Mouse (Mus musculus): ENCODE results near the gene Deaf1. TPM values are rescaled to one million over a fixed set of nuclear protein-coding genes. Genes with fewer than 3 reads are reported as not detected.

The Deaf1 gene
- polyA plus RNA-seq (2014; fragmentation: Illumina TruSeq; extraction: RNeasy Lipid Tissue Mini Kit (QIAGEN cat#74804); ENCODE audit: low read depth, low replicate concordance): 17.7 TPM

DNA sequence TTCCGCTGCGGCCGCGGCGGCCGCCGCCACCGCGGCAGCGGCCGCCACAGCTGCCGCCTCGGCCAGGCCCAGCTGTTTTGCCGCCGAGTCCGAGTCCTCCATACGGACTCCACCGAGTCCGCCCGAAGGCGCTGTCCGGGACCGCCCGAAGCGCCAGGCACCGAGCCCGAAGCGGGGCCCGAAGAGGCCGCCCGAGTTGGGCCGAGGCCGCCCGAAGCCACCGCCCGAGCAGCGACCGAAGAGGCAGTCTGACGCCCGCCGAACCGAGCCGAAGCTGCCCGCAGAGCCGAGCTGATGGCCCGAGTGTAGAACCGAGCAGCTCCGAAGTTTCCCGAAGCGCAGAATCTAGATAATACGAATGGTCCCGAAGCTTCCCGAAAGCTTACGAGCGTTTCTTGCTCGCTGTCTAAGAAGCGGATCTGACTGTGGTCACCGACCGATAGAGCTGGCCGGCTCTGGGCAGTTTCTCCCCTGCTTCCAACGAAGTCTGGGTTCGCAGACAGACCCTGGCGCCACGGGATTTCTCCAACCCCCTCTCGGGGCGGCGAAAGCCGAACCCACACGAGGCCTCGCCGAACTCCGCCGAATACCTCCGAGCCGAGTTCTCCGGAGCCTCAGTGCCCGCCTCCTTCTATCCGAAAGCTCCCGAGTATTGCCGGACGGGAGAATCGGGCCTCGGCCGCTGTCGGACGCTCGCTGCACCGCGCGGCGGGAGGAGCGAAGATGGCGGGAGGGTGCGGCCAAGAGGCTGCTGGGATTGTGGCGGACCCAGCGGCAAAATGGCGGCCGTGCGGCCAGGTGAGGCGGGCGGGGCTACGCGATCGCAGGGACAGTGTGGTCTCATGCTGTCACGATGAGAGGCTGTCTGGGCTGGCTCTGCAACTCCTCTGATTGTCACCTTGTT, at the start of gene Deaf1, which contains the start of gene Tmem80:
Gene Deaf1, minus strand, starts transcription at position 222 of the 904 bp plus-strand sequence.
Gene Tmem80, plus strand, starts transcription at position 271 of the 904 bp plus-strand sequence.

DNA sequence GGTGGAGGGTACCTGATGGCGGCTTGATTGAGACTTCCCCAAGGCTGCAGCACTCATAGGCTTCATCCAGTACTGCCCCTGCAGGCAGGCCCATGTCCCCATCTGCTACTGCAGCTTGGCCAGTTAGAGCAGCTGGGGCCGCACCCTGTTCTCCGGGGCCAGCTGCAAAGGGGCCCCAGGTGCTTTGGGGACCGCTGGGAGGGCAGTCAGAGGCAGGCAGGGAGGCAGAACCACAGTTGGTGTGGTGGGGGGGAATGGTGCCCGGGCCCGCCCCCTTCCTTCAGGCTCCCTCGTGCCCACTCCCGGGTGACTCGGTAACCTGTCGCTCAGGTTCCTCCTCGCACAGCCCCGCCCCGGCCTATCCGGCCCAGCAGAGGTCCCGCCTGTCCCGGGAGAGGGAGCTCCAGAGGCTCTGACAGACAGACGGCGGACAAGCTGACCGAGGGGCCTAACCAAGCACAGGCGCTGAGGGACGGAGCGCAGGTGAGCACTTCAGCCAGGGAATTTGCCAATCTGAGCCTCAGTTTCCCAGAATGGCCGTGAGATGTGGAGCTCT, 11.2 kb upstream of the Deaf1 start, which contains the start of gene Eps8l2:
Gene Eps8l2, plus strand, starts transcription at position 305 of the 556 bp plus-strand sequence.

DNA sequence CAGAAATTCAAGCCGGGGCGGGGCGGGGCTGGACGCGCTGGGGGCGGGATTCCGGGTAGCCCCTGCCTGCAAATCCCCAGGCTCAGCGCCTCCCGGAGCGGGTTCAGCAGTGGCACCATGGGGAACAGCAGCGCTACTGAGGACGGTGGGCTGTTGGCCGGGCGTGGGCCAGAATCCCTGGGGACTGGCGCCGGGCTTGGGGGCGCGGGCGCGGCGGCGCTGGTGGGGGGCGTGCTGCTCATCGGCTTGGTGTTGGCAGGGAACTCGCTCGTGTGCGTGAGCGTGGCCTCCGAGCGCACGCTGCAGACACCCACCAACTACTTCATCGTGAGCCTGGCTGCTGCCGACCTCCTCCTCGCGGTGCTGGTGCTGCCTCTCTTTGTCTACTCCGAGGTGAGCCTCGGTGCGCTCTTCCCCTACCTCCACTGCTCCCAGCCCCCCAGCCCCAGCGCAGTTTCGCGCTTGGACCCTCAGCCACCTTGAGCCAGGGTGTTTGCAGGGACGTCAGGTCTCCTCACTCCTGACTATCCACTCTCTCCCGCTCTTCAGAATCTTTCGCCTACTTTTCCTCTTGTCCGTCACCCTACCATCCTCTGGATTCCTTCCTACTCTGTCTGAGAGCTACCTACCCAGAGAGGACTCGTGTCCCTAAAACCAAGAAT, 35.4 kb downstream of the Deaf1 start, which contains the start of gene Drd4:
Gene Drd4, plus strand, starts transcription at position 86 of the 662 bp plus-strand sequence.

DNA sequence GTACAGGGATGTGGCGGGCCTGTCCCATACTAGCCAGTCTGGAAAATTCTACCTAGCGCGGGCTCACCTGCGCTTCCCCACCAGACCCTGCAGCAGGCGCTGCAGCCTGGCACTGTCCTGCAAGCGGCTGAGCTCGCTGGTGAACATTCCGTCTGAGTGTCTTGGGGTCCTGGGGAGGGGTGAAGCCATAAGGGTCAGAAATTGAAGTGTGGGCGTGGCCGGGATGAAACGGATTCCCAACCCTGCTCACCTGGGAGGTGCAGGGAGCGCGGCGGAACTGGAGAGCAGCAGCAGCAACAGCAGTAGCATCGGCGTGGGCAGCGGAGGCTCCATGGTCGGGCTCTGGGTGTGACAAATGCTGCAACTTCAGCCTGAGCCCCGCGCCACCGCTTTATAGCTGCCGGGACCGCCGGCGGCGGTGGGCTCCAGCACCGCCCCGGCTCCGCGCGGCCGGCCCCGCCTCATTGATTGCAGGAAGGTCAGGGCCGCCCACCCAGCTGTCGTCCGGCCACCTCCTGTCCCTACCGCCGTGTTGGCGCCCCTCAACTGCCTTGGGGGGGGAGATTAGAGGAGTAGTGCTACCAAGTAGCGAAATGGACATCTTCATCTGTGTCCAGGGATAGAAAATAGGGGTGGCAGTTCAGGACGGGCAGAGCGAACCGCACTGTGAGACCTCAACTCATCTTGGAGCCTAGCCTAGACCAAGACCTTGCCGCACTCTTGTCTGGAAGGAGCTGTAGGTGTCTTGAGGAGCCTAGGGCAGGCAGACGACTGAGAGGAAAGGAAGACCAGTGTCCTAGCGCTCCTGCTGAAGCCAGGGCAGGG, 48.5 kb downstream of the Deaf1 start, which contains the start of gene Sct:
Gene Sct, minus strand, starts transcription at position 368 of the 825 bp plus-strand sequence.

DNA sequence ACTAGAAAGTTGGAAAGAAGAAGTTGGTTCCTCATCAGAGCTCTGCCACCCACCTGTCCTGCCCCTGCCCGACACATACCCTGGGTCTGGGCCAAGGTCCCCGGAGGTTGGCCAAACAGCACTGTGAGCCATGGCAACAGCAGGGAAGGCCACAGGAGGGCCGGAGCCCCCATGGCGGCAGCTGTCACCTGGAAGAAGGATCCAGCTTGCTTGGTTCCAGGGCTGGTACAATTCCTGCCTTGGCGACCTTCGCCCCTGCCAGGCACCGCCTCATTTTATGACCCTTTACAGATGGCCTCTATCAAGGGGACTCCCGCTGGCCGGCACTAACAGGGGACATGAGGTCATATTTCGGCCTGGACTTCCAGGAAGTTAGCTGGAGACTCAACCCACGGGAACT, 50.9 kb downstream of the Deaf1 start, which contains the start of gene Cdhr5:
Gene Cdhr5, minus strand, starts transcription at position 241 of the 400 bp plus-strand sequence.

DNA sequence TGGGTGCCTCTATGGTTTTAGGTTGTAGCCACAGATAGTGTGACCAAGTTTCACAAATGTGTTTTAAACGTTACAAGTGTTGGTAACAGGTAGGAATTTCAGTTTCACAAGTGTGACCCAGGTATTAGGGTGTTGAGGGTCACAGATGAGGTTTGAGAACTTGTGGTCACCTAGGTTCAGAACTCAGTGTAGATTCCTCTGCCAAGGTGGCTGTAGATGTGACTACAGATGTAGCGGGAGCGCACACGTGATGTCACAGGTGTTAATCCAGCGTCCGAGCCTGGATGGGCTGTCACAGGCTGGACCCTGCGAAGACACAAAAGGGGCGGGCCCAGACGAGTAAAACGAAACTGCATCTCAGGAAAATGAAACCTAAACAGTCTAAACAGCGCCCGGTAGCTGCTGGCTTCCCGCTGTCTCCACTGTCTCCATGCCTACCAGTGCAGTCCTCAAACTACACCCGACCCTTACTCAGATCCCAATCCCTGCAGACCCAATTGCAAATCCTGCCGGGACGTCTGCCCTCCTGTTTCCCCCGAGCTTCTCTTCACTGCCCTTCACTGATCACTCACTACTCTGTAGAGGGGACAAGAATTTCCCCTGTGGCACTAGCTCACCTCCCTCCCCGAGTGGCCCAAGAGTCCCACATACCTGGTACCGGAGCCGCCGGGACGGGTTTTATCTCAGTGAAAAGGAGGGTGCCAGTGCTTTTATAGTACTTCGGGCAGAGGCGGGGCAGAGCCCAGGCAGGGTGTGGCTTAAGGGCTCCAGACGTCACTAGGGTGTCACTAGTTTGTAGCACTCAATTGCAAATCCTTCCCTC, 61.5 kb downstream of the Deaf1 start, which contains the start of gene Irf7:
Gene Irf7, minus strand, starts transcription at position 743 of the 823 bp plus-strand sequence.

Other genes starting within 250 kb of the Deaf1 start
- gene Pkp3, start 249.5 kb downstream of the Deaf1 start, polyA plus RNA-seq (2014; fragmentation: Illumina TruSeq; extraction: RNeasy Lipid Tissue Mini Kit (QIAGEN cat#74804); ENCODE audit: low read depth, low replicate concordance): not detected
- 8.4 TPM for gene Sigirr, start 227.1 kb downstream of the Deaf1 start, polyA plus RNA-seq (2014; fragmentation: Illumina TruSeq; extraction: RNeasy Lipid Tissue Mini Kit (QIAGEN cat#74804); ENCODE audit: low read depth, low replicate concordance)
- gene Ano9, start 209.9 kb downstream of the Deaf1 start, polyA plus RNA-seq (2014; fragmentation: Illumina TruSeq; extraction: RNeasy Lipid Tissue Mini Kit (QIAGEN cat#74804); ENCODE audit: low read depth, low replicate concordance): not detected
- gene Ptdss2, start 205.3 kb downstream of the Deaf1 start, polyA plus RNA-seq (2014; fragmentation: Illumina TruSeq; extraction: RNeasy Lipid Tissue Mini Kit (QIAGEN cat#74804); ENCODE audit: low read depth, low replicate concordance): 29.2 TPM
- gene Rnh1, start 154.8 kb downstream of the Deaf1 start, polyA plus RNA-seq (2014; fragmentation: Illumina TruSeq; extraction: RNeasy Lipid Tissue Mini Kit (QIAGEN cat#74804); ENCODE audit: low read depth, low replicate concordance): 69.3 TPM
- gene Hras, start 133.7 kb downstream of the Deaf1 start, polyA plus RNA-seq (2014; fragmentation: Illumina TruSeq; extraction: RNeasy Lipid Tissue Mini Kit (QIAGEN cat#74804); ENCODE audit: low read depth, low replicate concordance): 59.1 TPM
- 2.6 TPM for gene Lrrc56, start 133.5 kb downstream of the Deaf1 start, polyA plus RNA-seq (2014; fragmentation: Illumina TruSeq; extraction: RNeasy Lipid Tissue Mini Kit (QIAGEN cat#74804); ENCODE audit: low read depth, low replicate concordance)
- gene Lmntd2, start 113.6 kb downstream of the Deaf1 start, polyA plus RNA-seq (2014; fragmentation: Illumina TruSeq; extraction: RNeasy Lipid Tissue Mini Kit (QIAGEN cat#74804); ENCODE audit: low read depth, low replicate concordance): not detected
- 0.39 TPM for gene Rassf7, start 111.8 kb downstream of the Deaf1 start, polyA plus RNA-seq (2014; fragmentation: Illumina TruSeq; extraction: RNeasy Lipid Tissue Mini Kit (QIAGEN cat#74804); ENCODE audit: low read depth, low replicate concordance)
- 22.9 TPM for gene Phrf1, start 98.9 kb downstream of the Deaf1 start, polyA plus RNA-seq (2014; fragmentation: Illumina TruSeq; extraction: RNeasy Lipid Tissue Mini Kit (QIAGEN cat#74804); ENCODE audit: low read depth, low replicate concordance)
- gene Irf7, start 61.2 kb downstream of the Deaf1 start, polyA plus RNA-seq (2014; fragmentation: Illumina TruSeq; extraction: RNeasy Lipid Tissue Mini Kit (QIAGEN cat#74804); ENCODE audit: low read depth, low replicate concordance): 10.7 TPM
- not detected for gene Cdhr5, start 50.9 kb downstream of the Deaf1 start, polyA plus RNA-seq (2014; fragmentation: Illumina TruSeq; extraction: RNeasy Lipid Tissue Mini Kit (QIAGEN cat#74804); ENCODE audit: low read depth, low replicate concordance)
- not detected for gene Sct, start 48.6 kb downstream of the Deaf1 start, polyA plus RNA-seq (2014; fragmentation: Illumina TruSeq; extraction: RNeasy Lipid Tissue Mini Kit (QIAGEN cat#74804); ENCODE audit: low read depth, low replicate concordance)
- not detected for gene Drd4, start 35.7 kb downstream of the Deaf1 start, polyA plus RNA-seq (2014; fragmentation: Illumina TruSeq; extraction: RNeasy Lipid Tissue Mini Kit (QIAGEN cat#74804); ENCODE audit: low read depth, low replicate concordance)
- gene Tmem80, start within 50 bp of the Deaf1 start, polyA plus RNA-seq (2014; fragmentation: Illumina TruSeq; extraction: RNeasy Lipid Tissue Mini Kit (QIAGEN cat#74804); ENCODE audit: low read depth, low replicate concordance): 27.8 TPM
- 4.6 TPM for gene Eps8l2, start 11.2 kb upstream of the Deaf1 start, polyA plus RNA-seq (2014; fragmentation: Illumina TruSeq; extraction: RNeasy Lipid Tissue Mini Kit (QIAGEN cat#74804); ENCODE audit: low read depth, low replicate concordance)
- 127 TPM for gene Taldo1, start 64.5 kb upstream of the Deaf1 start, polyA plus RNA-seq (2014; fragmentation: Illumina TruSeq; extraction: RNeasy Lipid Tissue Mini Kit (QIAGEN cat#74804); ENCODE audit: low read depth, low replicate concordance)
- 15.8 TPM for gene Gatd1, start 86.4 kb upstream of the Deaf1 start, polyA plus RNA-seq (2014; fragmentation: Illumina TruSeq; extraction: RNeasy Lipid Tissue Mini Kit (QIAGEN cat#74804); ENCODE audit: low read depth, low replicate concordance)
- gene Cend1, start 101.8 kb upstream of the Deaf1 start, polyA plus RNA-seq (2014; fragmentation: Illumina TruSeq; extraction: RNeasy Lipid Tissue Mini Kit (QIAGEN cat#74804); ENCODE audit: low read depth, low replicate concordance): 2.8 TPM
- gene Slc25a22, start 110.2 kb upstream of the Deaf1 start, polyA plus RNA-seq (2014; fragmentation: Illumina TruSeq; extraction: RNeasy Lipid Tissue Mini Kit (QIAGEN cat#74804); ENCODE audit: low read depth, low replicate concordance): 48.3 TPM
- gene Pidd1, start 116.3 kb upstream of the Deaf1 start, polyA plus RNA-seq (2014; fragmentation: Illumina TruSeq; extraction: RNeasy Lipid Tissue Mini Kit (QIAGEN cat#74804); ENCODE audit: low read depth, low replicate concordance): 1.4 TPM
- 735 TPM for gene Rplp2, start 119.7 kb upstream of the Deaf1 start, polyA plus RNA-seq (2014; fragmentation: Illumina TruSeq; extraction: RNeasy Lipid Tissue Mini Kit (QIAGEN cat#74804); ENCODE audit: low read depth, low replicate concordance)
- 449 TPM for gene Pnpla2, start 127.5 kb upstream of the Deaf1 start, polyA plus RNA-seq (2014; fragmentation: Illumina TruSeq; extraction: RNeasy Lipid Tissue Mini Kit (QIAGEN cat#74804); ENCODE audit: low read depth, low replicate concordance)
- 35.1 TPM for gene Cracr2b, start 133.4 kb upstream of the Deaf1 start, polyA plus RNA-seq (2014; fragmentation: Illumina TruSeq; extraction: RNeasy Lipid Tissue Mini Kit (QIAGEN cat#74804); ENCODE audit: low read depth, low replicate concordance)
- 248 TPM for gene Cd151, start 139.7 kb upstream of the Deaf1 start, polyA plus RNA-seq (2014; fragmentation: Illumina TruSeq; extraction: RNeasy Lipid Tissue Mini Kit (QIAGEN cat#74804); ENCODE audit: low read depth, low replicate concordance)
- 55.2 TPM for gene Polr2l, start 147.4 kb upstream of the Deaf1 start, polyA plus RNA-seq (2014; fragmentation: Illumina TruSeq; extraction: RNeasy Lipid Tissue Mini Kit (QIAGEN cat#74804); ENCODE audit: low read depth, low replicate concordance)
- gene Tspan4, start 147.6 kb upstream of the Deaf1 start, polyA plus RNA-seq (2014; fragmentation: Illumina TruSeq; extraction: RNeasy Lipid Tissue Mini Kit (QIAGEN cat#74804); ENCODE audit: low read depth, low replicate concordance): 27.8 TPM
- gene Chid1, start 212.2 kb upstream of the Deaf1 start, polyA plus RNA-seq (2014; fragmentation: Illumina TruSeq; extraction: RNeasy Lipid Tissue Mini Kit (QIAGEN cat#74804); ENCODE audit: low read depth, low replicate concordance): 27.4 TPM
- 33.0 TPM for gene Ap2a2, start 234.5 kb upstream of the Deaf1 start, polyA plus RNA-seq (2014; fragmentation: Illumina TruSeq; extraction: RNeasy Lipid Tissue Mini Kit (QIAGEN cat#74804); ENCODE audit: low read depth, low replicate concordance)